Mouse (Mus musculus): ENCODE data around the gene Ccna2.
A peak's percentile ranks its signal among the peaks of the same experiment; 100 is the strongest.

The Ccna2 gene

GRCm38 (mm10) chr3:36533201-36533672, 38.7 kb downstream of the Ccna2 start:
- DNase-seq (ENCODE audit: low read depth): peak; percentile 68

GRCm38 (mm10) chr3:36532738-36533137, 39.2 kb downstream of the Ccna2 start:
- no peak for DNase-seq (ENCODE audit: low read depth)

GRCm38 (mm10) chr3:36531979-36532542, 39.9 kb downstream of the Ccna2 start:
- DNase-seq (ENCODE audit: low read depth): no peak

GRCm38 (mm10) chr3:36531242-36531641, 40.7 kb downstream of the Ccna2 start:
- no peak for DNase-seq (ENCODE audit: low read depth)

GRCm38 (mm10) chr3:36530781-36531180, 41.2 kb downstream of the Ccna2 start:
- DNase-seq (ENCODE audit: low read depth): no peak

- no peak for DNase-seq (ENCODE audit: low read depth)
Observed at GRCm38 (mm10) chr3:36530345-36530744, 41.6 kb downstream of the Ccna2 start.

- no peak for DNase-seq (ENCODE audit: low read depth)
Observed at GRCm38 (mm10) chr3:36524466-36524865, 47.5 kb downstream of the Ccna2 start.

GRCm38 (mm10) chr3:36522137-36522536, 49.8 kb downstream of the Ccna2 start:
- no peak for DNase-seq (ENCODE audit: low read depth)

- no peak for DNase-seq (ENCODE audit: low read depth)
Observed at GRCm38 (mm10) chr3:36521073-36522060, 50.6 kb downstream of the Ccna2 start, which contains the start of gene Gm11549. Gene Gm11549 (minus strand): TSS chr3:36521813.

- no peak for DNase-seq (ENCODE audit: low read depth)
Observed at GRCm38 (mm10) chr3:36516196-36516595, 55.8 kb downstream of the Ccna2 start.

Measured in 416B (cell line).